27 mouse cellular contexts compared by ENCODE assay signal in genomic region chr1:52163707-52164457, GRCm38 (mm10). TPM values are rescaled to one million over a fixed set of nuclear protein-coding genes. Genes with fewer than 3 reads are reported as not detected.
DNase-seq lines count a peak whose midpoint lies in the region; ATAC-seq and TF ChIP-seq lines count a peak whose summit lies in the region.
"Had no signal": no experiment of that assay in that cellular context is flagged by ENCODE, and none has a peak within 500 bp of the region (broad histone marks: within the 10 kb centered on the region; RNA-seq: fewer than 3 reads in every experiment).

No protein-coding gene starts in this region.

- no peak overlapping the region for H3K4me2 ChIP-seq in forebrain, postnatal 0 days (ENCODE audit: low read depth)
- H3K4me2 ChIP-seq: forebrain, embryonic 13.5 days; hindbrain, embryonic 15.5 days; limb, embryonic 15.5 days; liver, embryonic 15.5 days; lung, embryonic 14.5 days; neural tube, embryonic 12.5 days had no signal

- peak; percentile 53; the same call in 1 of the 2 replicates for ATAC-seq in forebrain, postnatal 0 days
- ATAC-seq: forebrain, embryonic 13.5 days; inflammation-experienced regulatory T-cells, adult 6 months had no signal

- H3K36me3 ChIP-seq in forebrain, postnatal 0 days (ENCODE audit: insufficient read depth) = peaks cover 17% of the 10 kb centered on the region
- H3K36me3 ChIP-seq in forebrain, embryonic 10.5 days (replicated peaks) = no peaks in the 10 kb centered on the region
- H3K36me3 ChIP-seq: hindbrain, embryonic 15.5 days; midbrain, embryonic 10.5 days had no signal

- no peak for DNase-seq in forebrain, postnatal 0 days
- no peak for DNase-seq in forebrain, embryonic 10.5 days (ENCODE audit: extremely low spot score, low spot score)
- peak in 1 of 2 experiments; percentile 20 for DNase-seq in layer of hippocampus, adult 2 months (ENCODE audit: low spot score in 2 of 2)
- no peak for DNase-seq in layer of hippocampus, adult 11-12 months (ENCODE audit: low spot score)
- DNase-seq in testis, postnatal 10 days (ENCODE audit: low spot score) = peak; percentile 13
- no peak for DNase-seq in testis, postnatal 14 days (ENCODE audit: low spot score)
- no peak for DNase-seq in right cerebral cortex, postnatal 4 days
- DNase-seq: adrenal gland, postnatal 14 days; cerebellum, adult 18-20 months; cerebellum, postnatal 10 days; heart, postnatal 14 days; kidney, adult 8-10 months; kidney, postnatal 10 days; lung, embryonic 14.5 days; lung, postnatal 14 days; right cerebral cortex, adult 18-20 months; thymus, postnatal 25 days had no signal

- no peaks in the 10 kb centered on the region for H3K4me1 ChIP-seq in forebrain, postnatal 0 days (ENCODE audit: insufficient read depth)
- peaks cover 4% of the 10 kb centered on the region; the same call in 1 of the 2 replicates for H3K4me1 ChIP-seq in forebrain, embryonic 10.5 days
- H3K4me1 ChIP-seq: forebrain, embryonic 13.5 days; hindbrain, embryonic 15.5 days; liver, embryonic 15.5 days; neural tube, embryonic 12.5 days had no signal

- no peaks in the 10 kb centered on the region for H3K27me3 ChIP-seq in forebrain, postnatal 0 days (ENCODE audit: insufficient read depth, low read length)
- H3K27me3 ChIP-seq in forebrain, embryonic 10.5 days (ENCODE audit: poor library complexity, severe bottlenecking) = no peaks in the 10 kb centered on the region
- H3K27me3 ChIP-seq: forebrain, embryonic 13.5 days; hindbrain, embryonic 15.5 days; limb, embryonic 15.5 days; liver, embryonic 15.5 days; neural tube, embryonic 12.5 days had no signal

- no peak overlapping the region for H3K4me3 ChIP-seq in forebrain, postnatal 0 days (ENCODE audit: low read depth, low read length)
- no peak overlapping the region for H3K4me3 ChIP-seq in forebrain, embryonic 10.5 days
- no peak overlapping the region for H3K4me3 ChIP-seq in layer of hippocampus, adult 2 months
- H3K4me3 ChIP-seq: erythroblast, embryonic 14.5 days; forebrain, embryonic 13.5 days; hindbrain, embryonic 10.5 days; hindbrain, embryonic 15.5 days; limb, embryonic 15.5 days; liver, embryonic 15.5 days; midbrain, embryonic 10.5 days; myocyte; neural tube, embryonic 12.5 days had no signal

- no peaks in the 10 kb centered on the region for H3K9me3 ChIP-seq in forebrain, postnatal 0 days (ENCODE audit: low read length)
- H3K9me3 ChIP-seq in forebrain, embryonic 10.5 days = no peaks in the 10 kb centered on the region
- H3K9me3 ChIP-seq: forebrain, embryonic 13.5 days; hindbrain, embryonic 10.5 days; hindbrain, embryonic 15.5 days; limb, embryonic 15.5 days; liver, embryonic 15.5 days; midbrain, embryonic 10.5 days; neural tube, embryonic 12.5 days had no signal

- no peak overlapping the region for H3K9ac ChIP-seq in forebrain, postnatal 0 days
- H3K9ac ChIP-seq: forebrain, embryonic 13.5 days; hindbrain, embryonic 15.5 days; limb, embryonic 15.5 days; liver, embryonic 15.5 days; lung, embryonic 14.5 days; neural tube, embryonic 12.5 days had no signal

- H3K27ac ChIP-seq in forebrain, postnatal 0 days (ENCODE audit: low read depth, low read length) = no peak overlapping the region
- no peak overlapping the region for H3K27ac ChIP-seq in forebrain, embryonic 10.5 days
- H3K27ac ChIP-seq in layer of hippocampus, adult 2 months = peak overlapping the region; percentile 65
- H3K27ac ChIP-seq: forebrain, embryonic 13.5 days; hindbrain, embryonic 10.5 days; hindbrain, embryonic 15.5 days; limb, embryonic 15.5 days; liver, embryonic 15.5 days; midbrain, embryonic 10.5 days; neural tube, embryonic 12.5 days had no signal

- 85% methylated on average over 5 of the region's 5 CpGs for WGBS in forebrain, postnatal 0 days
- WGBS in forebrain, embryonic 10.5 days = 89% methylated on average over 5 of the region's 5 CpGs

- no peak for TF ChIP-seq CTCF in forebrain, postnatal 0 days (IDR thresholded peaks at IDR 0.05; ENCODE audit: low read depth)
- no peak for TF ChIP-seq CTCF in layer of hippocampus, adult 2 months (conservative IDR thresholded peaks at IDR 0.05)

RNA-seq across cellular contexts. Expression of gene Stat1, which starts 44.6 kb away (rescaled TPM):
- 10.9 and 22.3 TPM in 2 replicates for total RNA-seq in forebrain, postnatal 0 days (2014; rRNA removed)
- 9.3 and 12.2 TPM in 2 replicates for polyA plus RNA-seq in forebrain, postnatal 0 days (2015; fragmentation: Nextera tagmentation; extraction: Ambion mirVana)
- 11.9 and 12.3 TPM in 2 replicates for polyA plus RNA-seq in forebrain, embryonic 10.5 days (2016; fragmentation: Nextera tagmentation; extraction: Ambion mirVana)
- 10 to 100 TPM; 22.0 to 23.4 TPM for total RNA-seq in layer of hippocampus, adult 2 months (2021)
